Mouse (Mus musculus) embryonic facial prominence, embryonic 12.5 days (tissue): Measurements from ENCODE around the gene Casp2. TPM values are rescaled to one million over a fixed set of nuclear protein-coding genes. Genes with fewer than 3 reads are reported as not detected.

Source experiments
- ATAC-seq: fragments of 200-750 bp; cut with Nextera tagmentation; 2 replicates; pipeline ENCODE4 v1.8.0; 2017; ENCODE audit not compliant: insufficient number of reproducible peaks, insufficient read depth, low FRiP score, low TSS enrichment
- H3K27ac ChIP-seq: fragments of 300-500 bp; sonication (generic); 2 replicates; pipeline ENCODE4 v1.5.1; 2016; ENCODE audit warnings: mild to moderate bottlenecking
- H3K27me3 ChIP-seq: fragments of 300-500 bp; sonication (generic); 2 replicates; pipeline ENCODE4 v1.6.1; 2016; ENCODE audit warnings: mild to moderate bottlenecking, moderate library complexity
- H3K36me3 ChIP-seq: fragments of 300-500 bp; sonication (generic); 2 replicates; pipeline ENCODE4 v1.6.1; 2016; ENCODE audit warnings: mild to moderate bottlenecking
- H3K4me1 ChIP-seq: fragments of 300-500 bp; sonication (generic); 2 replicates; pipeline ENCODE4 v1.6.1; 2016
- H3K4me2 ChIP-seq: fragments of 300-500 bp; sonication (generic); replicated peaks from 2 replicates; pipeline ENCODE4 v1.6.1; 2016; ENCODE audit warnings: mild to moderate bottlenecking, moderate library complexity
- H3K4me3 ChIP-seq: fragments of 300-500 bp; sonication (generic); 2 replicates; pipeline ENCODE4 v1.5.1; 2016; ENCODE audit warnings: mild to moderate bottlenecking
- H3K9ac ChIP-seq: fragments of 300-500 bp; sonication (generic); 2 replicates; pipeline ENCODE4 v1.6.1; 2016; ENCODE audit warnings: mild to moderate bottlenecking, moderate library complexity
- H3K9me3 ChIP-seq: fragments of 300-500 bp; sonication (generic); 2 replicates; pipeline ENCODE4 v1.6.1; 2016; ENCODE audit warnings: mild to moderate bottlenecking, moderate library complexity
- WGBS: fragments of 180-500 bp; shearing (Covaris S2); methylation state at CpG from one replicate; pipeline ENCODE4 v1.1.7; 2016; 5-methylcytosine and 5-hydroxymethylcytosine counted together
- polyA plus RNA-seq: library from polyadenylated mRNA; unstranded; fragments of >200 nt; fragmentation: Nextera tagmentation; extraction: Ambion mirVana; gene quantifications from 2 replicates; pipeline ENCODE4 v1.2.1, GENCODE M21; 2016

The Casp2 gene
- polyA plus RNA-seq, 1 experiment from 2014 or later, result 71.0 TPM

DNA sequence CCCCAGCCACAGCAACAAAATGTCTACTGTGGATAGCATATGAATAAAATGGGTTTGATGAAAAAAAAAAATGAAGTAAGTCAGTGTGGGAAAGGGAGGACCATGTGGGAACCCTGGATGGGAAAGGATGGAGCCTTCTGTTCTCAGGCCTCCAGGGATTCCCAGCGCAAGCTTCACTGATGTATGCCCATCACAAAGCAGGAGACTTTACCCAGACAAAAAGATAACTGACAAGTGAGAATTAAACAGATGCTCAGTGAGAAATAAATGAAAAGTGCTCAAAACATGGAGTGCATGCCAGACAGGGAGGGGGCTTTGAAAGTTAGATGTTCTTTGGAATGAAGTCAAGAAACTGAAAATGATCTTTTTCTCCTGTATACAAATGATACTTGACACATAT lies 16.8 kb upstream of the Casp2 start:
- no peaks in the 10 kb centered on the region for H3K4me1 ChIP-seq
- H3K27me3 ChIP-seq, result 0 out of 2 replicates have a peak, but pooled peaks cover 7% of the 10 kb centered on the region
- no peaks in the 10 kb centered on the region for H3K9me3 ChIP-seq
- H3K27ac ChIP-seq, result no peak overlapping the region
- no peak for ATAC-seq
- H3K9ac ChIP-seq, result no peak overlapping the region
- H3K4me3 ChIP-seq, result no peak overlapping the region
- H3K36me3 ChIP-seq, result no peaks in the 10 kb centered on the region
- 76% methylated on average over 1 of the region's 1 CpGs for WGBS
- H3K4me2 ChIP-seq, result no peak overlapping the region

- ATAC-seq, result no peak
- Histone ChIP-seq H3K36me3 (no peaks in the 10 kb centered on the region), H3K9ac (no peak overlapping the region), H3K9me3 (no peaks in the 10 kb centered on the region), H3K27me3 (0 out of 2 replicates have a peak, but pooled peaks cover 3% of the 10 kb centered on the region), H3K27ac (no peak overlapping the region), H3K4me3 (no peak overlapping the region), H3K4me2 (no peak overlapping the region), H3K4me1 (no peaks in the 10 kb centered on the region)
- 83% methylated on average over 4 of the region's 4 CpGs for WGBS
Measured at GRCm38 (mm10) chr6:42251791-42252190, 13.0 kb upstream of the Casp2 start.

- H3K9me3 ChIP-seq, result no peaks in the 10 kb centered on the region
- H3K36me3 ChIP-seq, result no peaks in the 10 kb centered on the region
- H3K27ac ChIP-seq, result no peak overlapping the region
- H3K9ac ChIP-seq, result no peak overlapping the region
- H3K4me1 ChIP-seq, result no peaks in the 10 kb centered on the region
- no peak overlapping the region for H3K4me2 ChIP-seq
- ATAC-seq, result no peak
- WGBS, result 88% methylated on average over 2 of the region's 2 CpGs
- no peaks in the 10 kb centered on the region for H3K27me3 ChIP-seq
- H3K4me3 ChIP-seq, result no peak overlapping the region
Measured at GRCm38 (mm10) chr6:42253103-42253502, 11.7 kb upstream of the Casp2 start.

DNA sequence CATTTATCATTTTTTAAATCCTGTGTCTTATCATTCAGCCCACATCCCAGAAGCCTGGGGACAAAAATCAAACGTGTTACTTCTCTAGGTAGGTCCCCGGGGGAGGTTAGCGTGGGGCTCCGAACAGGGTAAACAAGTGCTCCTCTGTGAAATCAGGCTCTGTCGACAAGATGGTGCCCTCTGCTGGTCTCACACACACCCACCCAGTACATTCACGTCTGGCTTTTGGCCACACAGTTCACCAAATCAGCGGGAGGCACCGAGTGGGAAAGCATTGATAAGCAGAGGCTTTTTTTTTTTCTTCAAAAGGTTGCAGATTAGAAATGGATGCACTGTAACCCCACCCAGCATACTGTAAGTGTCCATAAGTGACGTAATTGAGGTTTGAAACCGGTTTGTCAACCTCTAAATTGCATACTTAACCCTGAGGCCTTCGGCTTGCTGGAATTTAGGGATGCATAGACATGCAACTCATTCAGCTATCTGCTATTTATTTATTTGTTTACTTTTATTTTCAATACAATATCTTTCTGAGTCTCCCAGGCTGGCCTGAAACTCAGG lies 7.4 kb upstream of the Casp2 start:
- no peak for ATAC-seq
- Histone ChIP-seq H3K27me3 (no peaks in the 10 kb centered on the region; the same call in 1 of the 2 replicates), H3K27ac (no peak overlapping the region), H3K4me2 (no peak overlapping the region; the same call in 1 of the 2 replicates), H3K4me1 (no peaks in the 10 kb centered on the region), H3K9me3 (no peaks in the 10 kb centered on the region), H3K36me3 (no peaks in the 10 kb centered on the region), H3K9ac (no peak overlapping the region), H3K4me3 (no peak overlapping the region)
- 17% methylated on average over 11 of the region's 11 CpGs for WGBS

- ATAC-seq, result no peak
- Histone ChIP-seq H3K4me1 (no peaks in the 10 kb centered on the region), H3K9ac (no peak overlapping the region), H3K27me3 (no peaks in the 10 kb centered on the region; the same call in 1 of the 2 replicates), H3K36me3 (no peaks in the 10 kb centered on the region), H3K9me3 (no peaks in the 10 kb centered on the region), H3K4me2 (no peak overlapping the region), H3K27ac (no peak overlapping the region), H3K4me3 (no peak overlapping the region)
- 63% methylated on average over 6 of the region's 6 CpGs for WGBS
Measured at GRCm38 (mm10) chr6:42260430-42260829, 4.4 kb upstream of the Casp2 start.

DNA sequence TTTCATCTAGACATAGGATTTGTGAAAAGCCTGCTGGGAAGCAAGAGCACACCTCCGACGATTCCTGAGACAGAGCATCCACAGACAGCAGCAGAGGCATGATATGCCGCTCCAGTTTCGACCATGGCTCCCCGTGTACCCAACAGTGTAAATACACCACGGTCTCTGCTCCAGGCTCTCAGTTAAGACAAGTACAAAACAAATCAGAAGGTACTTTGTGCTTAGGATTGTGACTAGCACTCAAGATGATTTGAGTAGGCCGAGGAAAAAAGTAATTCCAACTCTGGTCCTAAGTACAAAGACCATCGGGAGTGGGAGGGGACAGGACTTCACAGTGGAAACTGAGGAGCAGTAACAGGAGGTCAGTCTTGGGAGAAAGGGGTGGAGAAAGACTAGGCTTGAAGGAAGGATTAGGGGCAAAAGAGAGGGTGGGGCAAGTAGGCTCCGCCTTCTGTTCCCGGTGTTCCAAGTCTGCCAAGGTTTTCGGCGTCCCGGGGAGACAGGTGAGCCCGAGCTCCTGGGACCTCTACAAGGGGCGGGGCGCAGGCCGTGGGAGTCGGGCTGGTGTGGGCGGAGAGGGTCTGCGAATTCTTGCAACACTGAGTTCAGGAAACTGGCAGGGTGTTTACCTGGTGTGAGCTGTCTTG lies 3.1 kb upstream of the Casp2 start, which contains the start of gene Tmem139:
Gene Tmem139 (plus strand): TSS at position 447 of the 647 bp plus-strand sequence.
- Histone ChIP-seq H3K9me3 (no peaks in the 10 kb centered on the region), H3K27ac (no peak within 1 kb of the TSS), H3K4me1 (no peaks in the 10 kb centered on the region), H3K9ac (no peak within 1 kb of the TSS), H3K36me3 (no peaks in the 10 kb centered on the region), H3K4me3 (peak within 1 kb of the TSS; percentile 22; the same call in 1 of the 2 replicates), H3K4me2 (peak within 1 kb of the TSS; percentile 41), H3K27me3 (no peaks in the 10 kb centered on the region; the same call in 1 of the 2 replicates)
- WGBS, result 13% methylated on average over 20 of the region's 20 CpGs
- no peak for ATAC-seq

GRCm38 (mm10) chr6:42265391-42266330 lies 876 bp downstream of the Casp2 start:
- H3K4me1 ChIP-seq, result no peaks in the 10 kb centered on the region
- no peak for ATAC-seq

GRCm38 (mm10) chr6:42270817-42271216 lies 6.0 kb downstream of the Casp2 start:
- H3K4me2 ChIP-seq, result no peak overlapping the region
- no peaks in the 10 kb centered on the region for H3K9me3 ChIP-seq
- no peak overlapping the region for H3K27ac ChIP-seq
- ATAC-seq, result no peak
- H3K27me3 ChIP-seq, result no peaks in the 10 kb centered on the region
- no peaks in the 10 kb centered on the region for H3K4me1 ChIP-seq
- H3K9ac ChIP-seq, result no peak overlapping the region
- no peak overlapping the region for H3K4me3 ChIP-seq
- peaks cover 72% of the 10 kb centered on the region for H3K36me3 ChIP-seq

More at GRCm38 (mm10) chr6:42265391-42266330, 876 bp downstream of the Casp2 start:
- under 1% methylated on average over 21 of the region's 21 CpGs for WGBS
- Histone ChIP-seq H3K9ac (peak overlapping the region; percentile 89), H3K4me2 (peak overlapping the region; percentile 71), H3K27ac (peak overlapping the region; percentile 88), H3K4me3 (peak overlapping the region; percentile 80), H3K27me3 (no peaks in the 10 kb centered on the region; the same call in 1 of the 2 replicates), H3K9me3 (no peaks in the 10 kb centered on the region), H3K36me3 (peaks cover 33% of the 10 kb centered on the region)

DNA sequence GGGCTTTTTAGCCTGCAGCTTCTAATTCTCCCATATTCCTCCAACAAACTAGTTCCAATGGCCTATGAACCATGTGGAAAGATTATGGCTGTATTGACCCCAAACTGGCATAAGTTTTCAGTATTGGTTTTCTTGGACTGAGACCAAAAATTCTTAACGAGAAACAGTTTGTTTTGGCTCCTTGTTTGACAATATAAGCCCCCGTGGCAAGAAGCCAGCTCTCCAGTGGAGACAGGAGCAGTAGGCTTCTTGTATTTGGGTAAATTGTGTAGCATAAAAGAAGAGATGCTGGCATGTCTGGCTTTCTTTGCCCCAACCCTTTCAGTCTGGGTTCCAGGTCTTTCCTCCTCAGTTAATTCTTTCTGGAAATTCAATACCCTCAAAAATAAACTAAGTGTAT lies 11.4 kb downstream of the Casp2 start:
- ATAC-seq, result no peak
- no peak overlapping the region for H3K9ac ChIP-seq
- no peak overlapping the region for H3K27ac ChIP-seq
- 49% methylated on average over 2 of the region's 2 CpGs for WGBS
- no peaks in the 10 kb centered on the region for H3K9me3 ChIP-seq
- no peaks in the 10 kb centered on the region for H3K4me1 ChIP-seq
- no peak overlapping the region for H3K4me2 ChIP-seq
- H3K4me3 ChIP-seq, result no peak overlapping the region
- no peaks in the 10 kb centered on the region for H3K27me3 ChIP-seq
- H3K36me3 ChIP-seq, result peaks cover 84% of the 10 kb centered on the region

GRCm38 (mm10) chr6:42282865-42283528 lies 18.2 kb downstream of the Casp2 start:
- H3K9me3 ChIP-seq, result no peaks in the 10 kb centered on the region
- no peaks in the 10 kb centered on the region for H3K4me1 ChIP-seq
- H3K4me3 ChIP-seq, result no peak overlapping the region
- no peak overlapping the region for H3K4me2 ChIP-seq
- no peak overlapping the region for H3K27ac ChIP-seq
- ATAC-seq, result no peak
- peaks cover 53% of the 10 kb centered on the region for H3K36me3 ChIP-seq
- no peak overlapping the region for H3K9ac ChIP-seq
- WGBS, result 68% methylated on average over 5 of the region's 5 CpGs
- H3K27me3 ChIP-seq, result no peaks in the 10 kb centered on the region

- WGBS, result 76% methylated on average over 4 of the region's 5 CpGs
- no peak for ATAC-seq
- Histone ChIP-seq H3K27me3 (no peaks in the 10 kb centered on the region), H3K9ac (no peak within 1 kb of the TSS), H3K4me1 (no peaks in the 10 kb centered on the region), H3K9me3 (no peaks in the 10 kb centered on the region), H3K4me3 (no peak within 1 kb of the TSS), H3K27ac (no peak within 1 kb of the TSS), H3K4me2 (no peak within 1 kb of the TSS), H3K36me3 (peaks cover 23% of the 10 kb centered on the region)
Measured at GRCm38 (mm10) chr6:42286448-42286847, 21.7 kb downstream of the Casp2 start, which contains the start of gene Clcn1. TSS of gene Clcn1 (plus strand) at chr6:42286685.
